Mouse (Mus musculus): ENCODE results near the gene Fam168a. TPM values are rescaled to one million over a fixed set of nuclear protein-coding genes. Genes with fewer than 3 reads are reported as not detected.

The Fam168a gene
- polyA plus RNA-seq, 1 experiment from 2014 or later, result 5.4 TPM

Small RNA genes lying within 50 kb of the gene (microRNA-seq; reads per million reads assigned to microRNA genes)
- gene Mir3102, result 70.5 reads per million, percentile 47 among the genes with 10 or more reads in this experiment

Other genes with a start within 250 kb of the Fam168a start
- gene Ucp3, start 233.6 kb upstream of the Fam168a start, polyA plus RNA-seq (2015; fragmentation: Nextera tagmentation; extraction: Ambion mirVana), result not detected in 2 replicates
- 673 and 808 TPM in 2 replicates for gene Ucp2, start 213.3 kb upstream of the Fam168a start, polyA plus RNA-seq (2015; fragmentation: Nextera tagmentation; extraction: Ambion mirVana)
- 2.5 TPM in 2 replicates for gene Dnajb13, start 191.7 kb upstream of the Fam168a start, polyA plus RNA-seq (2015; fragmentation: Nextera tagmentation; extraction: Ambion mirVana)
- gene Coa4, start 169.6 kb upstream of the Fam168a start, polyA plus RNA-seq (2015; fragmentation: Nextera tagmentation; extraction: Ambion mirVana), result 14.0 and 14.3 TPM in 2 replicates
- 40.2 and 46.7 TPM in 2 replicates for gene Rab6a, start 99.2 kb upstream of the Fam168a start, polyA plus RNA-seq (2015; fragmentation: Nextera tagmentation; extraction: Ambion mirVana)
- gene Mrpl48, start 98.3 kb upstream of the Fam168a start, polyA plus RNA-seq (2015; fragmentation: Nextera tagmentation; extraction: Ambion mirVana), result 57.0 and 59.8 TPM in 2 replicates
- gene Plekhb1, start 44.2 kb upstream of the Fam168a start, polyA plus RNA-seq (2015; fragmentation: Nextera tagmentation; extraction: Ambion mirVana), result 0.41 and 0.49 TPM in 2 replicates
- 15.3 and 16.7 TPM in 2 replicates for gene Relt, start 156.8 kb downstream of the Fam168a start, polyA plus RNA-seq (2015; fragmentation: Nextera tagmentation; extraction: Ambion mirVana)
- gene Arhgef17, start 225.5 kb downstream of the Fam168a start, polyA plus RNA-seq (2015; fragmentation: Nextera tagmentation; extraction: Ambion mirVana), result 0.53 and 0.83 TPM in 2 replicates

Data from liver, embryonic 13.5 days (tissue).